Mouse (Mus musculus) liver, embryonic 14.5 days (tissue): ENCODE results near the gene Pnmt. TPM values are rescaled to one million over a fixed set of nuclear protein-coding genes. Genes with fewer than 3 reads are reported as not detected.
"Not testable (repeated sequence)": the region's sequence is repeated elsewhere in the genome, so short reads cannot be mapped to it uniquely, and the experiment has no call there.

Source experiments
- ATAC-seq: fragments of 200-750 bp; cut with Nextera tagmentation; 2 replicates; pipeline ENCODE4 v1.8.0; 2017; ENCODE audit warnings: moderate number of reproducible peaks, mild to moderate bottlenecking, moderate library complexity; ENCODE audit not compliant: insufficient read depth
- DNase-seq, 3 experiments: peaks; one replicate each; pipeline ENCODE4 v3.0.0-alpha.2; 2012 to 2013; ENCODE audit warnings: low read depth in 3 of 3, low spot score in 3 of 3
- H3K27ac ChIP-seq: fragments of 300-500 bp; sonication (generic); 2 replicates; pipeline ENCODE4 v1.5.1; 2014; ENCODE audit warnings: moderate library complexity, mild to moderate bottlenecking, control low read depth, inconsistent platforms
- H3K27me3 ChIP-seq: fragments of 300-500 bp; sonication (generic); 2 replicates; pipeline ENCODE4 v1.6.1; 2014; ENCODE audit warnings: mild to moderate bottlenecking, low read length, moderate library complexity; ENCODE audit not compliant: control insufficient read depth, insufficient read depth
- H3K36me3 ChIP-seq: fragments of 300-500 bp; sonication (generic); replicated peaks from 2 replicates; pipeline ENCODE4 v1.6.1; 2014; ENCODE audit warnings: low read depth; ENCODE audit not compliant: control insufficient read depth, insufficient read depth
- H3K4me1 ChIP-seq, 2 experiments: fragments of 200-500 bp in 1 of 2; fragments of 300-500 bp in 1 of 2; sonication (generic) in 1 of 2; replicated peaks; 2 replicates each; pipeline ENCODE4 v1.6.1; 2012 to 2014; ENCODE audit warnings: antibody characterized with exemption in 1 of 2, inconsistent platforms in 1 of 2, low read length in 1 of 2; ENCODE audit not compliant: control insufficient read depth in 2 of 2, insufficient read depth in 2 of 2
- H3K4me2 ChIP-seq: fragments of 300-500 bp; sonication (generic); 2 replicates; pipeline ENCODE4 v1.6.1; 2014; ENCODE audit warnings: low read depth, mild to moderate bottlenecking, control low read depth, moderate library complexity
- H3K4me3 ChIP-seq, 2 experiments: fragments of 200-500 bp in 1 of 2; fragments of 300-500 bp in 1 of 2; sonication (generic) in 1 of 2; 2 replicates each; pipeline ENCODE4 v1.5.1; 2012 to 2014; ENCODE audit warnings: low read depth in 2 of 2, low read length in 2 of 2, mild to moderate bottlenecking in 2 of 2, control low read depth in 1 of 2, inconsistent platforms in 1 of 2, moderate library complexity in 1 of 2; ENCODE audit not compliant: insufficient read depth in 1 of 2
- H3K9ac ChIP-seq: fragments of 300-500 bp; sonication (generic); replicated peaks from 2 replicates; pipeline ENCODE4 v1.6.1; 2014; ENCODE audit warnings: mild to moderate bottlenecking, control low read depth, moderate library complexity
- H3K9me3 ChIP-seq: fragments of 300-500 bp; sonication (generic); 2 replicates; pipeline ENCODE4 v1.6.1; 2016; ENCODE audit warnings: low read length, mixed read lengths; ENCODE audit not compliant: control insufficient read depth
- CTCF ChIP-seq: IDR thresholded peaks from 2 replicates; pipeline ENCODE4 v1.5.1; 2016; ENCODE audit warnings: antibody characterized with exemption, low read depth, control low read depth
- EP300 ChIP-seq: IDR thresholded peaks from 2 replicates; pipeline ENCODE4 v1.6.1; 2016; ENCODE audit warnings: antibody characterized with exemption, low read depth
- WGBS: fragments of 180-500 bp; shearing (Covaris S2); extraction: QIAGEN DNeasy Blood & Tissue Kit; methylation state at CpG from one replicate; pipeline ENCODE4 v1.1.7; 2014; ENCODE audit not compliant: insufficient replicate concordance; 5-methylcytosine and 5-hydroxymethylcytosine counted together
- polyA plus RNA-seq, 2 experiments: library from polyadenylated mRNA; depleted of rRNA in 1 of 2; stranded (reverse) in 1 of 2; unstranded in 1 of 2; fragments of >200 nt; fragmentation: Nextera tagmentation in 1 of 2; extraction: Ambion mirVana in 1 of 2; gene quantifications; 2 replicates each; pipeline versions ENCODE4 v1.2.1 to v1.2.3; 2012 to 2014

The Pnmt gene
- polyA plus RNA-seq, 2 experiments: not detected

GRCm38 (mm10) chr11:98380106-98380505 is 6.1 kb upstream of the Pnmt start:
- H3K36me3 ChIP-seq: no peaks in the 10 kb centered on the region; the same call in 1 of the 2 replicates
- no peaks in the 10 kb centered on the region; the same call in none of the 2 replicates for H3K27me3 ChIP-seq
- H3K9ac ChIP-seq: no peak overlapping the region
- no peak overlapping the region for H3K27ac ChIP-seq
- no peak overlapping the region for H3K4me3 ChIP-seq
- H3K4me1 ChIP-seq: no peaks in the 10 kb centered on the region
- TF ChIP-seq CTCF (no peak), EP300 (no peak)
- ATAC-seq: no peak
- H3K4me2 ChIP-seq: no peak overlapping the region
- H3K9me3 ChIP-seq: no peaks in the 10 kb centered on the region
- no peak for DNase-seq
- 76% methylated on average over 6 of the region's 6 CpGs for WGBS

DNA sequence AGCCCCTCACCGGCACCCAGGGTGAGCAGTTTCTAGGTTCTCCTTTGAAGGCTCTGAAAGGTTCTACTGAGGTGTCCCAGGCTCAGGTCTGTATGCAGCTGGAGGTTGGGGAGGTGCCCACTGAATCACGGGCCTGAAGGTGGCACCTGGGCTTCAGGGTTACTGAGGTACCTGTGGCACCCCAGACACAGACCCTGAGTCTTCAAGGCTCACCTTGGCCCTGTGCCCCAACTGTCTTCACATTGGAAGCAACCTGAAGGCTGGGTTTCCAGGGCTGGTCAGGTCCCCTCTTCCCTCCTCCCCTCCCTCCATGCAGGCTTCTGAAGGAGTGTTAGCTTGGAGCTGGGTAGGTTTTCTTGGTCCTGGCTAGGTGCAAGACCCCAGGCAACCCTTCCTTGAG is 4.6 kb upstream of the Pnmt start:
- no peak for DNase-seq
- Histone ChIP-seq H3K27ac (no peak overlapping the region), H3K4me3 (no peak overlapping the region), H3K4me2 (no peak overlapping the region), H3K9ac (no peak overlapping the region), H3K27me3 (peaks cover 11% of the 10 kb centered on the region), H3K9me3 (no peaks in the 10 kb centered on the region), H3K36me3 (no peaks in the 10 kb centered on the region), H3K4me1 (no peaks in the 10 kb centered on the region)
- TF ChIP-seq EP300 (no peak), CTCF (no peak)
- WGBS: 69% methylated on average over 2 of the region's 2 CpGs
- no peak for ATAC-seq

DNA sequence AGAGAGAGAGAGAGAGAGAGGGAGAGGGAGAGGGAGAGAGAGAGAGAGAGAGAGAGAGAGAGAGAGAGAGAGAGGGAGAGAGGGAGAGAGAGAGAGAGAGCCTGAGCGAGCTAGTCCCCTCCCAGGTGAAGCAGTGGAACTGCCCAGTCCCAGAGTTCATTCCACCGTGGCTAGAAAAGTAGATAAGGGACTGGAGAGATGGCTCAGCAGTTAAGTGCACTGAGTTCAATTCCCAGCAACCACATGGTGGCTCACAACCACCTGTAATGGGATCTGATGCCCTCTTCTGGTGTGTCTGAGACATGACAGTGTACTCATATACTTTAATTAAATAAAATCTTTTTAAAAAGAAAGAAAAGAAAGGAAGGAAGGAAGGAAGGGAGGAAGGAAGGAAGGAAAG is 3.8 kb upstream of the Pnmt start:
- not testable (repeated sequence) for H3K4me2 ChIP-seq, H3K4me3 ChIP-seq, H3K9me3 ChIP-seq, H3K36me3 ChIP-seq, ATAC-seq, H3K9ac ChIP-seq, H3K27ac ChIP-seq, H3K4me1 ChIP-seq, DNase-seq
- peaks cover 19% of the 10 kb centered on the region for H3K27me3 ChIP-seq
- 30% methylated on average over 2 of the region's 2 CpGs for WGBS

GRCm38 (mm10) chr11:98383261-98384030 is 2.8 kb upstream of the Pnmt start, which contains the start of gene Tcap:
Gene Tcap, plus strand, starts transcription at chr11:98383811.
- Histone ChIP-seq H3K4me1 (no peaks in the 10 kb centered on the region), H3K27me3 (peaks cover 19% of the 10 kb centered on the region), H3K36me3 (no peaks in the 10 kb centered on the region), H3K4me2 (no peak within 1 kb of the TSS), H3K27ac (no peak within 1 kb of the TSS), H3K9me3 (no peaks in the 10 kb centered on the region), H3K4me3 (no peak within 1 kb of the TSS), H3K9ac (no peak within 1 kb of the TSS)
- ATAC-seq (no peak), DNase-seq (no peak)
- TF ChIP-seq CTCF (no peak), EP300 (no peak)
- WGBS: 46% methylated on average over 14 of the region's 14 CpGs

DNA sequence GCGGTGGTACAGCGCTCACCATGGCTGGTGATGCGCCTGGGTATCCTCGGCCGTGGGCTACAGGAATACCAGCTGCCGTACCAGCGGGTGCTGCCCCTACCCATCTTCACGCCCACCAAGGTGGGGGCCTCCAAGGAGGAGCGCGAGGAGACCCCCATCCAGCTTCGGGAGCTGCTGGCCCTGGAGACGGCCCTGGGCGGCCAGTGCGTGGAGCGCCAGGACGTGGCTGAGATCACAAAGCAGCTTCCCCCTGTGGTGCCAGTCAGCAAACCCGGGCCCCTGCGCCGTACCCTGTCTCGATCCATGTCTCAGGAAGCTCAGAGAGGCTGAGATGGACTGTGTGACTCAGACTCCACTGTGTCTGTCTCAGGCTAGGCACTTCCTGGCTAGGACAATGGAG is 2.0 kb upstream of the Pnmt start:
- no peak overlapping the region for H3K9ac ChIP-seq
- no peak overlapping the region for H3K4me3 ChIP-seq
- no peak for TF ChIP-seq EP300
- TF ChIP-seq CTCF: no peak
- no peaks in the 10 kb centered on the region for H3K9me3 ChIP-seq
- H3K27me3 ChIP-seq: peaks cover 19% of the 10 kb centered on the region
- H3K36me3 ChIP-seq: no peaks in the 10 kb centered on the region
- no peak overlapping the region for H3K27ac ChIP-seq
- no peak overlapping the region for H3K4me2 ChIP-seq
- no peaks in the 10 kb centered on the region for H3K4me1 ChIP-seq
- 56% methylated on average over 20 of the region's 20 CpGs for WGBS
- ATAC-seq (no peak), DNase-seq (no peak)
